Mouse (Mus musculus): ENCODE results near the gene Fgr.

- TF ChIP-seq CTCF (conservative IDR thresholded peaks at IDR 0.05; ENCODE audit: low read length), result no peak
- TF ChIP-seq POU5F1 (IDR thresholded peaks at IDR 0.05; ENCODE audit: borderline replicate concordance, low read length), result no peak
- no peak for TF ChIP-seq NANOG (IDR thresholded peaks at IDR 0.05; ENCODE audit: borderline replicate concordance, low read length)
Observed at GRCm38 (mm10) chr4:132964473-132964872, 9.4 kb upstream of the Fgr start.

All from E14TG2a.4 (cell line).